Mouse (Mus musculus): ENCODE measurements at regions not wholly inside any gene's neighbourhood (a gene's known extent, or its start where the extent isn't known, plus 50 kb on each side); places are given as distances from the start of the nearest gene placed in this dataset.

GRCm38 (mm10) chr7:54734039-54734438, 101.3 kb upstream of the Luzp2 start:
- CTCF ChIA-PET: interaction anchor here (0.7 kb wide), 1 partner anchor 1428 kb away, joined by 4 read pairs; no protein-coding TSS in a partner anchor

- CTCF ChIA-PET: no interaction called here
Measured at GRCm38 (mm10) chr7:54734861-54735260, 100.4 kb upstream of the Luzp2 start.

GRCm38 (mm10) chr7:54767341-54767740, 68.0 kb upstream of the Luzp2 start:
- CTCF ChIA-PET: no interaction called here

- CTCF ChIA-PET: no interaction called here
Measured at GRCm38 (mm10) chr7:54768683-54769082, 66.6 kb upstream of the Luzp2 start.

GRCm38 (mm10) chr7:54781939-54782520, 53.3 kb upstream of the Luzp2 start:
- CTCF ChIA-PET: no interaction called here

- CTCF ChIA-PET: no interaction called here
Measured at GRCm38 (mm10) chr7:54782604-54783003, 52.7 kb upstream of the Luzp2 start.

- CTCF ChIA-PET: no interaction called here
Measured at GRCm38 (mm10) chr7:54783550-54784529, 51.5 kb upstream of the Luzp2 start.

Data from spleen, embryonic (tissue).